Mouse (Mus musculus) embryonic facial prominence, embryonic 15.5 days (tissue): ENCODE results near the gene Ddx31. TPM values are rescaled to one million over a fixed set of nuclear protein-coding genes. Genes with fewer than 3 reads are reported as not detected.

Experiments used
- ATAC-seq: fragments of 200-750 bp; cut with Nextera tagmentation; 2 replicates; pipeline ENCODE4 v1.8.0; 2017; ENCODE audit warnings: low read depth, moderate TSS enrichment; ENCODE audit not compliant: insufficient number of reproducible peaks, low FRiP score, low TSS enrichment
- H3K27ac ChIP-seq: fragments of 300-500 bp; sonication (generic); replicated peaks from 2 replicates; pipeline ENCODE4 v1.5.1; 2015; ENCODE audit warnings: mild to moderate bottlenecking, inconsistent platforms
- H3K27me3 ChIP-seq: fragments of 300-500 bp; sonication (generic); 2 replicates; pipeline ENCODE4 v1.6.1; 2015; ENCODE audit warnings: inconsistent platforms
- H3K36me3 ChIP-seq: fragments of 300-500 bp; sonication (generic); 2 replicates; pipeline ENCODE4 v1.6.1; 2015; ENCODE audit warnings: mild to moderate bottlenecking, inconsistent platforms
- H3K4me1 ChIP-seq: fragments of 300-500 bp; sonication (generic); 2 replicates; pipeline ENCODE4 v1.6.1; 2015; ENCODE audit warnings: inconsistent platforms
- H3K4me2 ChIP-seq: fragments of 300-500 bp; sonication (generic); replicated peaks from 2 replicates; pipeline ENCODE4 v1.6.1; 2015; ENCODE audit warnings: mild to moderate bottlenecking, inconsistent platforms
- H3K4me3 ChIP-seq: fragments of 300-500 bp; sonication (generic); replicated peaks from 2 replicates; pipeline ENCODE4 v1.5.1; 2015; ENCODE audit warnings: mild to moderate bottlenecking, inconsistent platforms
- H3K9ac ChIP-seq: fragments of 300-500 bp; sonication (generic); 2 replicates; pipeline ENCODE4 v1.6.1; 2015; ENCODE audit warnings: inconsistent platforms
- H3K9me3 ChIP-seq: fragments of 300-500 bp; sonication (generic); replicated peaks from 2 replicates; pipeline ENCODE4 v1.6.1; 2016; ENCODE audit warnings: inconsistent platforms
- WGBS: fragments of 180-500 bp; shearing (Covaris S2); methylation state at CpG from one replicate; pipeline ENCODE4 v1.1.7; 2015; 5-methylcytosine and 5-hydroxymethylcytosine counted together
- polyA plus RNA-seq: library from polyadenylated mRNA; unstranded; fragments of >200 nt; fragmentation: Nextera tagmentation; extraction: Ambion mirVana; gene quantifications from 2 replicates; pipeline ENCODE4 v1.2.1, GENCODE M21; 2015

Ddx31 gene
- polyA plus RNA-seq, 1 experiment from 2014 or later = 13.7 TPM

GRCm38 (mm10) chr2:28818866-28819265 is 21.3 kb upstream of the Ddx31 start:
- peaks cover 10% of the 10 kb centered on the region; the same call in 1 of the 2 replicates for H3K36me3 ChIP-seq
- no peak overlapping the region for H3K9ac ChIP-seq
- H3K9me3 ChIP-seq = no peaks in the 10 kb centered on the region
- WGBS = 66% methylated on average over 4 of the region's 4 CpGs
- no peak overlapping the region for H3K4me2 ChIP-seq
- H3K27me3 ChIP-seq = no peaks in the 10 kb centered on the region
- H3K4me1 ChIP-seq = no peaks in the 10 kb centered on the region
- H3K4me3 ChIP-seq = no peak overlapping the region
- ATAC-seq = no peak
- H3K27ac ChIP-seq = no peak overlapping the region

- no peak overlapping the region for H3K4me2 ChIP-seq
- no peaks in the 10 kb centered on the region for H3K4me1 ChIP-seq
- H3K27ac ChIP-seq = no peak overlapping the region
- H3K4me3 ChIP-seq = no peak overlapping the region
- no peaks in the 10 kb centered on the region for H3K27me3 ChIP-seq
- no peaks in the 10 kb centered on the region for H3K9me3 ChIP-seq
- peaks cover 92% of the 10 kb centered on the region for H3K36me3 ChIP-seq
- WGBS = 47% methylated on average over 4 of the region's 4 CpGs
- no peak for ATAC-seq
- H3K9ac ChIP-seq = no peak overlapping the region
Measured at GRCm38 (mm10) chr2:28829265-28829664, 10.9 kb upstream of the Ddx31 start.

- Histone ChIP-seq H3K4me1 (peaks cover 27% of the 10 kb centered on the region), H3K9me3 (no peaks in the 10 kb centered on the region), H3K36me3 (peaks cover 34% of the 10 kb centered on the region), H3K27ac (no peak overlapping the region; the same call in 1 of the 2 replicates), H3K4me3 (no peak overlapping the region), H3K4me2 (no peak overlapping the region), H3K9ac (no peak overlapping the region), H3K27me3 (no peaks in the 10 kb centered on the region)
- ATAC-seq = no peak
- 57% methylated on average over 3 of the region's 3 CpGs for WGBS
Measured at GRCm38 (mm10) chr2:28836181-28836940, 3.8 kb upstream of the Ddx31 start.

DNA sequence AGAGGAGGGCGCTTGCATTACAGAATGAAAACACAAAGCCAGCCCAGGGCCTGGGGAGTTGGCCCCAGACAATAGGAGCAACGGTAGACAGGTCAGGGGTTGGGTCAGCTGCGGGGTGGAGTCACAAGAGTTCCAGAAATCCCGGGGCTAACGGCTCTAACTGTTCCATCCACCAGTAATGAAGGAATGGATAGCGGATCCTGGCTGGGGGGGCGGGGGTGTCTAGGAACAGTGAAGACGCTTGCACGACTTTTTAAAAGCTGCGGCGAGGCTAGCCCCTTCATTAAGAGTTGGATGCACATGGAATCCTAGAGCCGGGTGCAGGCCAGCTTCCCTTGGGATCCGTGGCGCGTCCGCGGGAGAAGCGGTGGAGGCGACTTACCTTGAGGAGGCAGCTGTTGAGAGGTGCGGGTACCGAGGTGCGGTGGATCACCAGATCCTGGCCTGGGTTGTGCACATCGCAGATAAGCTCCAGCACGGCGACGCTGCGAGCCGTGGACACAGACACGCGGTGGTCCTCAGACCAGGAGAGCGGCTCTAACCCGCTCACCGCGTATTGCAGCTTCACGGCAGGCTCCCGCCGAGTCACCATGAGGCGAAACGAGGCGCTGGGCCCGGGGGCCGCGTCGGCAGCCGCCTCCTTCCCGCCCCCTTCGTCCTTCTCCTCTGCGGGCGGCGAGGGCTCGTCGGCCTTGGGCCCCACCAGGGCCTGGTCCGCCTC is 545 bp upstream of the Ddx31 start:
- Histone ChIP-seq H3K9ac (peak overlapping the region; percentile 93), H3K9me3 (no peaks in the 10 kb centered on the region), H3K27me3 (no peaks in the 10 kb centered on the region), H3K27ac (peak overlapping the region; percentile 92), H3K36me3 (peaks cover 5% of the 10 kb centered on the region), H3K4me2 (peak overlapping the region; percentile 81), H3K4me3 (peak overlapping the region; percentile 89), H3K4me1 (peaks cover 36% of the 10 kb centered on the region)
- under 1% methylated on average over 53 of the region's 53 CpGs for WGBS
- ATAC-seq = no peak; the same call in none of the 2 replicates

- ATAC-seq = no peak
Measured at GRCm38 (mm10) chr2:28842042-28842441, 1.8 kb downstream of the Ddx31 start.

GRCm38 (mm10) chr2:28848879-28849278 is 8.7 kb downstream of the Ddx31 start:
- no peaks in the 10 kb centered on the region for H3K9me3 ChIP-seq
- no peak overlapping the region for H3K27ac ChIP-seq
- no peak overlapping the region for H3K4me3 ChIP-seq
- H3K9ac ChIP-seq = no peak overlapping the region
- no peak for ATAC-seq
- no peak overlapping the region for H3K4me2 ChIP-seq
- H3K4me1 ChIP-seq = no peaks in the 10 kb centered on the region
- H3K36me3 ChIP-seq = peaks cover 55% of the 10 kb centered on the region
- 87% methylated on average over 2 of the region's 2 CpGs for WGBS
- no peaks in the 10 kb centered on the region for H3K27me3 ChIP-seq

More at GRCm38 (mm10) chr2:28842042-28842441, 1.8 kb downstream of the Ddx31 start:
- H3K9ac ChIP-seq = no peak overlapping the region
- H3K4me1 ChIP-seq = peaks cover 34% of the 10 kb centered on the region
- H3K4me3 ChIP-seq = peak overlapping the region; percentile 89
- H3K9me3 ChIP-seq = no peaks in the 10 kb centered on the region
- H3K27ac ChIP-seq = no peak overlapping the region
- H3K27me3 ChIP-seq = no peaks in the 10 kb centered on the region
- H3K36me3 ChIP-seq = peaks cover 23% of the 10 kb centered on the region
- 66% methylated on average over 3 of the region's 3 CpGs for WGBS
- peak overlapping the region; percentile 81; the same call in 1 of the 2 replicates for H3K4me2 ChIP-seq

DNA sequence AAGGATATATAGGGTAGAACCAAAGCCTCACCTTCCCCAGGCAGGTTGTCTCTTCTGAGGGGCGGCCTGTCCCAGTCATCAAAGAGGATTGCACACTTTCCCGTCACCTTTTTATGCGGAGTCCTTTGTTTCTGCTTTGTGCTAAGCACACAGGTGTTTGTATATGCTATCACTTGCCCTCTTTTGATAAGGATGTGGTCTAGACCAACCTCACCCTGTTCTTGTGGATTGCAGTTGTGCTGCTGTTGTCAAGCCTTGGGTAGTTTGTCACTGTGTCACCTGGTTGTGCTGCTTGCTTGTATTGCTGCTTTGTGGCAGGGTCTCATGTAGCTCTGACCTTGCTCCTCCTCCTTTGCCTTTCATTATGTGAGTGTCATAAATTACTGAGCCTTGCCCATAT is 12.4 kb downstream of the Ddx31 start:
- H3K4me3 ChIP-seq = no peak overlapping the region
- peaks cover 42% of the 10 kb centered on the region for H3K36me3 ChIP-seq
- H3K4me1 ChIP-seq = no peaks in the 10 kb centered on the region
- no peak for ATAC-seq
- WGBS = 95% methylated on average over 3 of the region's 3 CpGs
- H3K27ac ChIP-seq = no peak overlapping the region
- H3K9me3 ChIP-seq = no peaks in the 10 kb centered on the region
- no peak overlapping the region for H3K9ac ChIP-seq
- H3K4me2 ChIP-seq = no peak overlapping the region
- no peaks in the 10 kb centered on the region for H3K27me3 ChIP-seq

- no peak for ATAC-seq
- no peaks in the 10 kb centered on the region for H3K4me1 ChIP-seq
- no peak overlapping the region for H3K27ac ChIP-seq
- no peak overlapping the region for H3K9ac ChIP-seq
- no peak overlapping the region for H3K4me3 ChIP-seq
- 93% methylated on average over 2 of the region's 2 CpGs for WGBS
- no peaks in the 10 kb centered on the region for H3K27me3 ChIP-seq
- H3K4me2 ChIP-seq = no peak overlapping the region
- no peaks in the 10 kb centered on the region for H3K9me3 ChIP-seq
- peaks cover 36% of the 10 kb centered on the region for H3K36me3 ChIP-seq
Measured at GRCm38 (mm10) chr2:28855773-28856172, 15.6 kb downstream of the Ddx31 start.

GRCm38 (mm10) chr2:28859303-28859702 is 19.1 kb downstream of the Ddx31 start:
- H3K4me1 ChIP-seq = no peaks in the 10 kb centered on the region
- H3K4me2 ChIP-seq = no peak overlapping the region
- H3K36me3 ChIP-seq = peaks cover 60% of the 10 kb centered on the region
- H3K9me3 ChIP-seq = no peaks in the 10 kb centered on the region
- H3K27ac ChIP-seq = no peak overlapping the region
- no peak overlapping the region for H3K9ac ChIP-seq
- H3K4me3 ChIP-seq = no peak overlapping the region
- H3K27me3 ChIP-seq = no peaks in the 10 kb centered on the region
- 86% methylated on average over 4 of the region's 4 CpGs for WGBS
- no peak for ATAC-seq

- no peak for ATAC-seq
- 89% methylated on average over 8 of the region's 8 CpGs for WGBS
- Histone ChIP-seq H3K9me3 (no peaks in the 10 kb centered on the region), H3K4me3 (no peak overlapping the region), H3K36me3 (peaks cover 62% of the 10 kb centered on the region), H3K27me3 (no peaks in the 10 kb centered on the region), H3K4me1 (no peaks in the 10 kb centered on the region), H3K4me2 (no peak overlapping the region), H3K27ac (no peak overlapping the region), H3K9ac (no peak overlapping the region)
Measured at GRCm38 (mm10) chr2:28860678-28861423, 20.6 kb downstream of the Ddx31 start.

- Histone ChIP-seq H3K27ac (no peak overlapping the region), H3K9me3 (no peaks in the 10 kb centered on the region), H3K4me1 (no peaks in the 10 kb centered on the region), H3K4me3 (no peak overlapping the region), H3K36me3 (peaks cover 70% of the 10 kb centered on the region), H3K4me2 (no peak overlapping the region), H3K27me3 (no peaks in the 10 kb centered on the region), H3K9ac (no peak overlapping the region)
- ATAC-seq = no peak
Measured at GRCm38 (mm10) chr2:28863857-28864256, 23.7 kb downstream of the Ddx31 start.
